Mouse (Mus musculus) kidney, adult 2 months (tissue): ENCODE data around the gene Dcdc2a. TPM values are rescaled to one million over a fixed set of nuclear protein-coding genes. Genes with fewer than 3 reads are reported as not detected.

Source experiments
- DNase-seq: peaks from one replicate; pipeline ENCODE4 v3.0.0; 2021
- H3K27ac ChIP-seq: fragments of 200-500 bp; 2 replicates; pipeline ENCODE4 v1.5.1; 2012; ENCODE audit warnings: low read depth, low read length, control low read depth, inconsistent platforms; ENCODE audit not compliant: insufficient read depth
- H3K27me3 ChIP-seq: fragments of 200-500 bp; replicated peaks from 2 replicates; pipeline ENCODE4 v1.6.1; 2012; ENCODE audit warnings: mild to moderate bottlenecking, moderate library complexity, low read length, inconsistent platforms; ENCODE audit not compliant: control insufficient read depth, insufficient read depth
- H3K36me3 ChIP-seq: fragments of 200-500 bp; 2 replicates; pipeline ENCODE4 v1.6.1; 2012; ENCODE audit warnings: mild to moderate bottlenecking, moderate library complexity, low read length, inconsistent platforms; ENCODE audit not compliant: control insufficient read depth, insufficient read depth
- H3K4me1 ChIP-seq: fragments of 200-500 bp; 2 replicates; pipeline ENCODE4 v1.6.1; 2011; ENCODE audit warnings: low read length; ENCODE audit not compliant: control insufficient read depth, insufficient read depth
- H3K4me3 ChIP-seq: fragments of 200-500 bp; 2 replicates; pipeline ENCODE4 v1.5.1; 2011; ENCODE audit warnings: mild to moderate bottlenecking, low read depth, low read length, control low read depth; ENCODE audit not compliant: insufficient read depth
- CTCF ChIP-seq: fragments of 200-500 bp; conservative IDR thresholded peaks from 2 replicates; pipeline ENCODE4 v1.5.1; 2011; ENCODE audit warnings: low read depth, mild to moderate bottlenecking, control low read depth, low read length, moderate library complexity, mixed read lengths; ENCODE audit not compliant: insufficient read depth, insufficient read length
- POLR2A ChIP-seq: fragments of 200-500 bp; IDR thresholded peaks from one replicate; pipeline ENCODE4 v1.6.1; 2011; ENCODE audit warnings: low read depth, low read length, control low read depth
- WGBS: fragments of 180-500 bp; shearing (Covaris S2); methylation state at CpG from one replicate; pipeline ENCODE4 v1.1.7; 2018; 5-methylcytosine and 5-hydroxymethylcytosine counted together
- polyA plus RNA-seq: library from polyadenylated mRNA; depleted of rRNA; stranded (reverse); fragments of >200 nt; gene quantifications from 2 replicates; pipeline ENCODE4 v1.2.3, GENCODE M21; 2012

Dcdc2a gene
- polyA plus RNA-seq, 1 experiment: 1.6 TPM

DNA sequence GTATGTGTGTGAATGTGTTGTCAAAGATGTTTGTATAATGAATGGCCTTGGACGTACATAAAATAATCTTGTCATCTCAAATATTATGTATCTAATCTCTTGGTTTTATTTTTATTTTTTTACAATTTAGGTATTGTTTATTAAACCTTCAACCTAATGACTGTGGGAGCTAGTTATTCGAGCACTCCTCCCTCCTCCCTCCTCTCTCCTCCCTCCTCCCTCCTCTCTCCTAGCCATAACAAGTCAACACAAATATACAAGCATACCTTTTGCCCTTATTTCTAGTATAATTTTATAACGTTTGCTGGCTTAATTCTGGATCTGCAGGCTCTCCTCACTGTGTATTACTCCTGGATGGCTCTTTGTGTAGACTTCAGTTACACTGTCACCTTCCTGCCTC, 134.4 kb downstream of the Dcdc2a start:
- Histone ChIP-seq H3K36me3 (no peaks in the 10 kb centered on the region), H3K27ac (no peak overlapping the region), H3K27me3 (no peaks in the 10 kb centered on the region), H3K4me1 (no peaks in the 10 kb centered on the region), H3K4me3 (no peak overlapping the region)
- TF ChIP-seq CTCF (no peak), POLR2A (no peak)
- WGBS: 67% methylated on average over 3 of the region's 3 CpGs
- DNase-seq: no peak

- no peak for DNase-seq
- no peaks in the 10 kb centered on the region for H3K4me1 ChIP-seq
- 93% methylated on average over 10 of the region's 10 CpGs for WGBS
These were observed 139.9 kb downstream of the Dcdc2a start for GRCm38 (mm10) chr13:25195706-25196105.

DNA sequence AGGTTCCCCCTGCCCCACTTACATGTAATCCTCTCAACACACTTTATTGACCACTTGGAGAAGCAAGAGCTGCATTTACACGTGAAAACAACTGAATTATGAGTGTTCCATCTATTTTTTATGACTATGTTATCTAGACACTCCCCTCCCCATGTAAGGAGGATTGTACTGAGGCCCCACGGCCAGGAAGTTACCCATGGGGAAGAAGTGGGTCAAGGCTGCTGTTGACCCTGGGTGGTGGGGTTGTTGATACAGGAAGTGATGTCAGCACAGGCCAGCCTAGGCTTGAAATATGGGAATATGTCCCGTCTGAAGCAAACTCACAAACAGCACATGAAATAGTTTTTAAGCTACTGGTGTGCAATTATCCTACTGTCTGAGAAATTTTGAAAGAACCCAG, 144.1 kb downstream of the Dcdc2a start:
- Histone ChIP-seq H3K27ac (no peak overlapping the region), H3K4me1 (no peaks in the 10 kb centered on the region), H3K27me3 (no peaks in the 10 kb centered on the region), H3K4me3 (no peak overlapping the region), H3K36me3 (no peaks in the 10 kb centered on the region)
- DNase-seq: no peak
- WGBS: 40% methylated on average over 3 of the region's 3 CpGs
- no peak for TF ChIP-seq CTCF
- TF ChIP-seq POLR2A: no peak

More at GRCm38 (mm10) chr13:25195706-25196105, 139.9 kb downstream of the Dcdc2a start:
- Histone ChIP-seq H3K4me3 (no peak overlapping the region), H3K27me3 (no peaks in the 10 kb centered on the region), H3K27ac (no peak overlapping the region), H3K36me3 (no peaks in the 10 kb centered on the region)
- TF ChIP-seq POLR2A (no peak), CTCF (no peak)

- Histone ChIP-seq H3K4me1 (no peaks in the 10 kb centered on the region), H3K27ac (no peak overlapping the region), H3K4me3 (no peak overlapping the region), H3K36me3 (no peaks in the 10 kb centered on the region), H3K27me3 (no peaks in the 10 kb centered on the region)
- DNase-seq: no peak
- WGBS: 91% methylated on average over 5 of the region's 5 CpGs
- TF ChIP-seq POLR2A (no peak), CTCF (no peak)
These were observed 151.1 kb downstream of the Dcdc2a start for GRCm38 (mm10) chr13:25206950-25207349.

DNA sequence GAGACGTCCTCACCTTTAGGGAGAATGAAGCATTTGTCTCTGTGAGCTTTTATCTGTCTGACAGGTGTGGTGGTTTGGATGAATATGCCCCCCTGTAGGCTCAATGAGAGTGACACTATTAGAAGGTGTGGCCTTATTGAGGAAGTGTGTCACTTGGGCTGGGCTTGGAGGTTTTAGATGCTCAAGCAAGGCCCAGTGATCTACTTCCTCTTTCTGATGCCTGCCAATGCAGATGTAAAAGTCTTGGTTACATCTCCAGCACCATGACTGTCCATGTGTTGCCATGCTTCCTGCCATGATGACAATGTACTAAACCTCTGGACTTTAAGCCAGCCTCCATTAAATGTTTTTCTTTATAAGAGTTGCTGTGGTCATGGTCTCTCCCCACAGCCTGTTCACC, 162.6 kb downstream of the Dcdc2a start:
- 93% methylated on average over 1 of the region's 1 CpGs for WGBS
- no peaks in the 10 kb centered on the region for H3K4me1 ChIP-seq
- no peaks in the 10 kb centered on the region for H3K36me3 ChIP-seq
- no peak overlapping the region for H3K27ac ChIP-seq
- TF ChIP-seq POLR2A: no peak
- TF ChIP-seq CTCF: no peak
- no peak overlapping the region for H3K4me3 ChIP-seq
- DNase-seq: no peak
- H3K27me3 ChIP-seq: no peaks in the 10 kb centered on the region

GRCm38 (mm10) chr13:25220186-25220787, 164.5 kb downstream of the Dcdc2a start:
- DNase-seq: no peak
- Histone ChIP-seq H3K4me1 (no peaks in the 10 kb centered on the region), H3K27ac (no peak overlapping the region), H3K36me3 (no peaks in the 10 kb centered on the region), H3K27me3 (no peaks in the 10 kb centered on the region), H3K4me3 (no peak overlapping the region)
- WGBS: 27% methylated on average over 5 of the region's 5 CpGs
- no peak for TF ChIP-seq CTCF
- no peak for TF ChIP-seq POLR2A

DNA sequence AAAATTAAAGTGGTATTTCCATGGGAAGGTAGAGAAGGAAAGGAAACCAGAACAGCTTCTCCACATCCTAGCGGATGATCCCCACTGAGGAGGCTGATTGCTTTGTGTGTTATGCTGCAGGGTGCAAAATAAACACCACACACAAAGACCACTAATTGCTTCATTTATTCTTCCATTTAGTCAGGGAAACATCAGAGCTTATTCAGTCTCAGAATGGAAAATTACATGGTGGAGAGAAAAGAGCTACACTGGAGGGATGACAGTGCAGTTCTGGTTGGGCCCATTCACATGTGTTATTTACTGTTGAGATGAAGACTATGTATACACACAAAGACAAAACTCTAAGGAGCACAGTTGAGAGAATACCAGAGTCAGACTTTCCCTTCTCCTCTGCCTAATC, 196.1 kb downstream of the Dcdc2a start:
- DNase-seq: no peak
- TF ChIP-seq CTCF (no peak), POLR2A (no peak)
- WGBS: 92% methylated on average over 1 of the region's 1 CpGs

More for the DNA sequence above, 196.1 kb downstream of the Dcdc2a start:
- Histone ChIP-seq H3K27ac (no peak overlapping the region), H3K36me3 (no peaks in the 10 kb centered on the region), H3K27me3 (no peaks in the 10 kb centered on the region), H3K4me3 (no peak overlapping the region), H3K4me1 (no peaks in the 10 kb centered on the region)
